Mouse (Mus musculus) ES-Bruce4 (cell line): Measurements from ENCODE around the gene Tuba1c.

Experiments used
- CTCF ChIP-seq: IDR thresholded peaks from one replicate; pipeline ENCODE4 v1.8.1; 2011; ENCODE audit warnings: low read depth, low read length
- POLR2A ChIP-seq: IDR thresholded peaks from one replicate; pipeline ENCODE4 v1.8.1; 2011; ENCODE audit warnings: low read length; ENCODE audit not compliant: insufficient read depth

DNA sequence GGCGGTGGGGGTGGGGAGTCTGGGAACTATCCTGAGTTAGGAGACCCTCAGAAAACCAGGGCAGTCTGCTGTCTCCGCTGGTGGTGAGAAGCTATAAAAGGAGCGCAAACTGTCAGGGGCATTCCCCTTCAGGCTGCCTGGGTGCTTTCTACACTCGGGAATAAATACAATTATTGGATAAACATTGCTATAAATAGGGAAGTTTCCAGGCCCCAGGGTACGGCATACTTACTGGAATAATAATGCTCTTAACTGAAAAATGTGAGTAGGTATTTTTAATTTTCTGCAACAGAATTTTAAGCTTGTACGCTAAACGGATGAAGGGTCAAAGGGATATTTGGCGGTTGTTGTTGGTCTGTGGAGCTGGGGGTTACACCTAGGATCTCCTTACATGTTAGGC, 10.3 kb upstream of the Tuba1c start:
- TF ChIP-seq POLR2A (no peak), CTCF (no peak)
